Comparison of ENCODE assay signal across 10 mouse cellular contexts in genomic region chr2:125278474-125278873, GRCm38 (mm10). TPM values are rescaled to one million over a fixed set of nuclear protein-coding genes. Genes with fewer than 3 reads are reported as not detected.
DNase-seq lines count a peak whose midpoint lies in the region; ATAC-seq and TF ChIP-seq lines count a peak whose summit lies in the region.
"Had no signal": no experiment of that assay in that cellular context is flagged by ENCODE, and none has a peak within 500 bp of the region (broad histone marks: within the 10 kb centered on the region; RNA-seq: fewer than 3 reads in every experiment).

No protein-coding gene starts in this region.

- no peak for TF ChIP-seq CTCF in C2C12 (IDR thresholded peaks at IDR 0.05; ENCODE audit: control insufficient read depth, insufficient read depth, insufficient read length)
- no peak for TF ChIP-seq CTCF in Patski (IDR thresholded peaks at IDR 0.05)

- ATAC-seq in Patski, result peak; percentile 17
- no peak for ATAC-seq in forebrain, embryonic 14.5 days

- no peak for DNase-seq in Patski (ENCODE audit: low read depth, low spot score)
- DNase-seq in heart, adult 9 months (ENCODE audit: low spot score in 2 of 2), result peak; percentile 39 to 60
- DNase-seq in lung, postnatal 10 days, result peak; percentile 66
- DNase-seq in kidney, postnatal 36 days, result no peak
- DNase-seq in embryo, embryonic 9.5 days (ENCODE audit: extremely low spot score), result no peak
- DNase-seq in forebrain, embryonic 14.5 days (ENCODE audit: low spot score), result no peak
- DNase-seq: thymus, postnatal 36 days had no signal

- no peak overlapping the region for H3ac ChIP-seq in C2C12 (ENCODE audit: control insufficient read depth, insufficient read length, low read depth)

- H3K36me3 ChIP-seq in C2C12 (ENCODE audit: control insufficient read depth, insufficient read depth), result no peaks in the 10 kb centered on the region
- no peaks in the 10 kb centered on the region for H3K36me3 ChIP-seq in forebrain, embryonic 14.5 days (ENCODE audit: control insufficient read depth, insufficient read depth, low read length)
- H3K36me3 ChIP-seq: limb, embryonic 12.5 days; neural tube, embryonic 12.5 days had no signal

- H3K4me3 ChIP-seq in C2C12 (ENCODE audit: insufficient read depth, poor library complexity, severe bottlenecking), result no peak overlapping the region
- no peak overlapping the region for H3K4me3 ChIP-seq in forebrain, embryonic 14.5 days (ENCODE audit: low read depth, low read length)
- H3K4me3 ChIP-seq: limb, embryonic 12.5 days; neural tube, embryonic 12.5 days had no signal

- no peak overlapping the region for H3K9ac ChIP-seq in forebrain, embryonic 14.5 days (ENCODE audit: low read length)
- H3K9ac ChIP-seq: limb, embryonic 12.5 days; neural tube, embryonic 12.5 days had no signal

- no peaks in the 10 kb centered on the region for H3K79me3 ChIP-seq in C2C12 (ENCODE audit: low read depth)

- 85% methylated on average over 7 of the region's 7 CpGs for WGBS in forebrain, embryonic 14.5 days

- no peak overlapping the region for H3K27ac ChIP-seq in forebrain, embryonic 14.5 days (ENCODE audit: low read depth, low read length)
- H3K27ac ChIP-seq: limb, embryonic 12.5 days; neural tube, embryonic 12.5 days had no signal

- H3K79me2 ChIP-seq in C2C12 (ENCODE audit: control insufficient read depth, insufficient read depth), result no peaks in the 10 kb centered on the region

- no peaks in the 10 kb centered on the region for H3K9me3 ChIP-seq in forebrain, embryonic 14.5 days (replicated peaks; ENCODE audit: control insufficient read depth, low read length)
- H3K9me3 ChIP-seq: limb, embryonic 12.5 days; neural tube, embryonic 12.5 days had no signal

- CTCF ChIA-PET in Patski (lab: Charles Lee), result interaction anchor here (1.1 to 1.3 kb wide), 2 partner anchors 8 to 14 kb away, joined by 3 to 4 read pairs; no protein-coding TSS in a partner anchor

- POLR2A ChIA-PET in Patski (lab: Charles Lee), result no interaction called here

- in situ Hi-C loops in Patski (cut with MboI; ENCODE audit: low pct_unique_long_range_greater_than_20kb), result no loop called here

- no peaks in the 10 kb centered on the region for H3K4me1 ChIP-seq in forebrain, embryonic 14.5 days (ENCODE audit: control insufficient read depth, insufficient read depth, low read length)
- H3K4me1 ChIP-seq: neural tube, embryonic 12.5 days had no signal

- H3K4me2 ChIP-seq in forebrain, embryonic 14.5 days (ENCODE audit: low read length), result no peak overlapping the region
- H3K4me2 ChIP-seq: limb, embryonic 12.5 days; neural tube, embryonic 12.5 days had no signal

- H3K27me3 ChIP-seq in C2C12 (ENCODE audit: control insufficient read depth, insufficient read depth, insufficient read length), result no peaks in the 10 kb centered on the region
- H3K27me3 ChIP-seq in Patski, result no peaks in the 10 kb centered on the region
- no peaks in the 10 kb centered on the region for H3K27me3 ChIP-seq in forebrain, embryonic 14.5 days (replicated peaks; ENCODE audit: control insufficient read depth, insufficient read depth, low read length)
- H3K27me3 ChIP-seq: limb, embryonic 12.5 days; neural tube, embryonic 12.5 days had no signal

TF ChIP-seq in C2C12, 6 proteins besides CTCF, POLR2A, EP300 and RAD21:
- peak; percentile 86 for TF ChIP-seq CEBPB (IDR thresholded peaks at IDR 0.05; ENCODE audit: low read depth)
- TF ChIP-seq USF1 (IDR thresholded peaks at IDR 0.05; ENCODE audit: low read depth), result no peak
- no peak for TF ChIP-seq MYOD1 (IDR thresholded peaks at IDR 0.05; ENCODE audit: control insufficient read depth, insufficient read length, low read depth)
- peak; percentile 78 for TF ChIP-seq MAX (IDR thresholded peaks at IDR 0.05)
- no peak for TF ChIP-seq MYOG (IDR thresholded peaks at IDR 0.05; ENCODE audit: control insufficient read depth, extremely low read depth, insufficient read length)
- TF ChIP-seq FOSL1 (IDR thresholded peaks at IDR 0.05; ENCODE audit: insufficient read depth, low read length, poor library complexity, severe bottlenecking), result no peak
TF ChIP-seq in C2C12: peak in this region for 2.

RNA-seq across cellular contexts. Expression of gene Dut, which starts 31.5 kb away (rescaled TPM):
- polyA plus RNA-seq in C2C12 (2012; fragmentation: generic; extraction: Trizol) (99.9 TPM), Patski (2021) (114 TPM)
- polyA plus RNA-seq in forebrain, embryonic 14.5 days (2014; fragmentation: Nextera tagmentation; extraction: Ambion mirVana), result 127 and 151 TPM in 2 replicates

Comparison
In these comparisons a context has a peak if more than half of its experiments do, and no peak if none do; other contexts are left out.
1. DNase-seq: peak in heart, adult 9 months (2 of 2) and lung, postnatal 10 days (single experiment); none in Patski (single experiment), kidney, postnatal 36 days (0 of 2), embryo, embryonic 9.5 days (single experiment) and forebrain, embryonic 14.5 days (single experiment).